Mouse (Mus musculus) lung, embryonic 14.5 days (tissue): ENCODE results near the gene Pdcd1lg2. TPM values are rescaled to one million over a fixed set of nuclear protein-coding genes. Genes with fewer than 3 reads are reported as not detected.

Source experiments
- ATAC-seq: fragments of 200-750 bp; cut with Nextera tagmentation; 2 replicates; pipeline ENCODE4 v1.8.0; 2017; ENCODE audit warnings: mild to moderate bottlenecking, moderate TSS enrichment, moderate library complexity; ENCODE audit not compliant: insufficient read depth
- DNase-seq: peaks from one replicate; pipeline ENCODE4 v3.0.0-alpha.2; 2015
- H3K27ac ChIP-seq: fragments of 300-500 bp; sonication (generic); 2 replicates; pipeline ENCODE4 v1.5.1; 2014; ENCODE audit warnings: low read depth, mild to moderate bottlenecking, moderate library complexity
- H3K27me3 ChIP-seq: fragments of 300-500 bp; sonication (generic); 2 replicates; pipeline ENCODE4 v1.6.1; 2014; ENCODE audit warnings: low read length, control low read depth; ENCODE audit not compliant: insufficient read depth
- H3K36me3 ChIP-seq: fragments of 300-500 bp; sonication (generic); 2 replicates; pipeline ENCODE4 v1.6.1; 2014; ENCODE audit warnings: control low read depth; ENCODE audit not compliant: insufficient read depth
- H3K4me1 ChIP-seq: fragments of 300-500 bp; sonication (generic); 2 replicates; pipeline ENCODE4 v1.6.1; 2014; ENCODE audit warnings: antibody characterized with exemption, control low read depth; ENCODE audit not compliant: insufficient read depth
- H3K4me2 ChIP-seq: fragments of 300-500 bp; sonication (generic); 2 replicates; pipeline ENCODE4 v1.6.1; 2014; ENCODE audit warnings: mild to moderate bottlenecking
- H3K4me3 ChIP-seq: fragments of 300-500 bp; sonication (generic); 2 replicates; pipeline ENCODE4 v1.5.1; 2014; ENCODE audit warnings: low read depth, low read length
- H3K9ac ChIP-seq: fragments of 300-500 bp; sonication (generic); 2 replicates; pipeline ENCODE4 v1.6.1; 2014
- H3K9me3 ChIP-seq: fragments of 300-500 bp; sonication (generic); 2 replicates; pipeline ENCODE4 v1.6.1; 2016; ENCODE audit warnings: low read depth, low read length, control low read depth
- CTCF ChIP-seq: IDR thresholded peaks from 2 replicates; pipeline ENCODE4 v1.5.1; 2016; ENCODE audit warnings: antibody characterized with exemption, low read depth
- WGBS: fragments of 180-500 bp; shearing (Covaris S2); extraction: QIAGEN DNeasy Blood & Tissue Kit; methylation state at CpG from one replicate; pipeline ENCODE4 v1.1.7; 2014; 5-methylcytosine and 5-hydroxymethylcytosine counted together
- polyA plus RNA-seq: library from polyadenylated mRNA; unstranded; fragments of >200 nt; fragmentation: Nextera tagmentation; extraction: Ambion mirVana; gene quantifications from 2 replicates; pipeline ENCODE4 v1.2.1, GENCODE M21; 2014

Gene Pdcd1lg2
- polyA plus RNA-seq, 1 experiment from 2014 or later: not detected

DNA sequence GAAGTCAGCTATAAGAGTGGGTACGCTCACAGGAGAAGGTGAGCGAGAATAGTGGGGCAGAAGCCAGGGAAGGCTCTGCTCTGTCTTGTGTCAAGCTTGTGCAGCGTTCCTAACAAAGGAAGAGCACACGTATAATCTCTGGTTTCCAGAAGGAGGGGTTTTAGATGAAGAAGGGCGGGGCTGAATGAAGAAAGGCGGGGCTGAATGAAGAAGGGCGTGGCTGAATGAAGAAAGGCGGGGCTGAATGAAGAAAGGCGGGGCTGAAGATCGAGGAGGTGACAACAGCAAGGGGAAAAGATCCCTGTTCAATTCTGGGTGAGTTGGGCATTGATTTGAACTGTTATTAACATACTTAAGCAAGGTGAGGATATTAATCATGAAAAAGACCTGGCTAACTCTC lies 105.3 kb downstream of the Pdcd1lg2 start:
- Histone ChIP-seq H3K27ac (no peak overlapping the region), H3K9ac (no peak overlapping the region), H3K36me3 (no peaks in the 10 kb centered on the region), H3K4me2 (no peak overlapping the region), H3K27me3 (no peaks in the 10 kb centered on the region), H3K9me3 (no peaks in the 10 kb centered on the region), H3K4me3 (no peak overlapping the region), H3K4me1 (no peaks in the 10 kb centered on the region; the same call in 1 of the 2 replicates)
- TF ChIP-seq CTCF: no peak
- DNase-seq: no peak
- WGBS: 76% methylated on average over 10 of the region's 10 CpGs
- ATAC-seq: no peak

DNA sequence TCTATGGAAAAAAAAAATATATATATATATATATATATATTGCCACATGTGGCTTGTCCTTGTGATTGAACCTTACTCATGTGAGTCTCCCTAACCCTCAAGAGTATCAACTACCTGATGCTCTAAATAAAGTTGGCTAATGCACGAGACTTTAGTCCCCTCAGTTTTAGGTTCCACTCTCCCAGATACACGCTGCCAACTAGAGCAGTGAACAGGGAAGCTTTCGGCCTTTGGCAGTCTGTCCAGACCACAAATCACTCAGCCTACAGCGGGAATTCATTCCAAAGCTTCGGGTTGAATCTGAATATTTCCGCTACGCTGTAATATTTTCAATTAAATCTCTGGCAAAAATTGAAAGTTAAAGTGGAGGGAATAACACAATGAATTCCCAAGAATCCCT lies 107.7 kb downstream of the Pdcd1lg2 start:
- DNase-seq: no peak

DNA sequence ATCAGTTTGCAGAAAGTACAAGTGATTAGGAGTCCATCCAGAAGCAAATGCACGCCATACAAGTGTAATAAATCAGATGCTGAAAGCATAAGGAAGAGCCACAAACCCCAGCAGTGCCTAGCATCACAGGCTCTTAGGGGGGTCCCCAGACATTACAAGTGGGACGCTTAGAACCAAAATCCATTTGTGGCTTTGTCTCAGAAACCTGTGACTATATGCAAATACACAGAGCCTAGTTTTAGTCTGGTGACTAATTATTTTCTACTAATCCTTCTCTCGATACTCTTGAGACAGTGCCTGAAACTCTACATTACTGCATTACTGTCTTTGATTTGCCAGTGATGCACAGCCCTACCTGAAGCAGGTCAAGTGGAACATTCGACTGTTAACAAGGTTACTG lies 108.2 kb downstream of the Pdcd1lg2 start:
- Histone ChIP-seq H3K9ac (no peak overlapping the region), H3K9me3 (no peaks in the 10 kb centered on the region), H3K4me2 (no peak overlapping the region), H3K36me3 (no peaks in the 10 kb centered on the region), H3K27ac (no peak overlapping the region), H3K4me3 (no peak overlapping the region), H3K27me3 (no peaks in the 10 kb centered on the region), H3K4me1 (peaks cover 4% of the 10 kb centered on the region; the same call in 1 of the 2 replicates)
- ATAC-seq (no peak), DNase-seq (no peak)
- WGBS: 79% methylated on average over 4 of the region's 4 CpGs
- no peak for TF ChIP-seq CTCF

More for the DNA sequence above, 107.7 kb downstream of the Pdcd1lg2 start:
- H3K9ac ChIP-seq: no peak overlapping the region
- H3K36me3 ChIP-seq: no peaks in the 10 kb centered on the region
- no peak for ATAC-seq
- 81% methylated on average over 7 of the region's 7 CpGs for WGBS
- H3K9me3 ChIP-seq: no peaks in the 10 kb centered on the region
- no peak for TF ChIP-seq CTCF
- no peak overlapping the region for H3K4me2 ChIP-seq
- no peak overlapping the region for H3K27ac ChIP-seq
- H3K4me1 ChIP-seq: no peaks in the 10 kb centered on the region; the same call in 1 of the 2 replicates
- no peak overlapping the region for H3K4me3 ChIP-seq
- no peaks in the 10 kb centered on the region for H3K27me3 ChIP-seq

Other genes with a start within 250 kb of the Pdcd1lg2 start
- gene Jak2, start 159.1 kb upstream of the Pdcd1lg2 start, polyA plus RNA-seq: 10.9 and 11.6 TPM in 2 replicates
- 1.8 and 2.6 TPM in 2 replicates for gene Insl6, start 85.6 kb upstream of the Pdcd1lg2 start, polyA plus RNA-seq
- gene Rln1, start 76.2 kb upstream of the Pdcd1lg2 start, polyA plus RNA-seq: not detected in 2 replicates
- gene Plgrkt, start 43.5 kb upstream of the Pdcd1lg2 start, polyA plus RNA-seq: 40.6 and 47.4 TPM in 2 replicates
- 0.18 and 0.25 TPM in 2 replicates for gene Cd274, start 43.5 kb upstream of the Pdcd1lg2 start, polyA plus RNA-seq
- gene Ric1, start 111.4 kb downstream of the Pdcd1lg2 start, polyA plus RNA-seq: 15.9 and 16.0 TPM in 2 replicates
- 7.4 and 8.4 TPM in 2 replicates for gene Ermp1, start 237.5 kb downstream of the Pdcd1lg2 start, polyA plus RNA-seq